Mouse (Mus musculus): ENCODE measurements at regions not wholly inside any gene's neighbourhood (a gene's known extent, or its start where the extent isn't known, plus 50 kb on each side); places are given as distances from the start of the nearest gene placed in this dataset.

DNA sequence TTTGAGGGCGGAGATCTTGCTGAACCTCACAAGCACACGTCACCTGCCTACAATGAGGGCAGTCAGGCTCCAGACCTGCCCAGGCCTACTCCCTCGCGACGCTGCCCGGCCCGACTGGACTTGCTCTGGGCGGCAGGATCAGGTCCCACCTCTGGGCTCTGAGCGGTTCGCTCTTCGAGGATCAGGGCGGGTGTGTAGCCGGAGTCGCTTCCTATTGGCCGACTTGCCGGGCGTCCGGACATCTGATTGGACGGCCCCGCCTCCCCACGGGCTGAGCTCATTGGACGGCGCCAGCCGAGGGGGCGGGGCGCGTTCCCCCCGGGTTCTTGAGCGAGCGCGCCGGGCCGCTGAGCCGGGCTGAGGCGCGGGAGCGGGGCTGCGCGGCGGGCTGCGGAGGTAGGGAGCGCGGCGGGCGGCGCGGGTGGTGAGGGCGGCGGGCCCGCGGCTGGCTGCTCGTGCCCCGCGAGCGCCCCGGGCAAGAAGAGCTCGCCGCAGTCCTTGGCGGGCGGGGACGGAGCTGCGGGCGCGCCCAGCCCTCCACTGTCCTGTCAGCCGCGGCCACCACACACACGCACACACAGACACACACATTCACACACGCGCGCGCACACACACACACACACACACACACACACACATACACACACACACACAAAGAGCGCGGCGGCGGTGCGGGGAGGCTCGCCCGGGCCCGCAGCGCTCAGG is 141.5 kb downstream of the Ogfrl1 start:
- TF ChIP-seq CTCF (IDR thresholded peaks at IDR 0.05; ENCODE audit: low read depth, low read length) (no peak), POLR2A (IDR thresholded peaks at IDR 0.05; ENCODE audit: extremely low read depth, insufficient read depth, low read length) (peak; percentile 85)

All from liver, adult 2 months (tissue).